Mouse (Mus musculus): Measurements from ENCODE around the gene Sod2.
A peak's percentile ranks its signal among the peaks of the same experiment; 100 is the strongest.
"Not testable (repeated sequence)": the region's sequence is repeated elsewhere in the genome, so short reads cannot be mapped to it uniquely, and the experiment has no call there.

Gene Sod2

GRCm38 (mm10) chr17:13006546-13006945, at the start of gene Sod2:
TSS of gene Sod2 (plus strand) at chr17:13006846.
- DNase-seq (ENCODE audit: extremely low read depth, low read depth, low spot score) = not testable (repeated sequence)

- DNase-seq (ENCODE audit: extremely low read depth, low read depth, low spot score) = not testable (repeated sequence)
These were observed 47.3 kb upstream of the Sod2 start for GRCm38 (mm10) chr17:12959377-12959776.

- DNase-seq (ENCODE audit: extremely low read depth, low read depth, low spot score) = no peak
These were observed 46.2 kb upstream of the Sod2 start, which contains the start of gene Acat2 for GRCm38 (mm10) chr17:12960331-12960873. TSS of gene Acat2 (minus strand) at chr17:12960747.

DNA sequence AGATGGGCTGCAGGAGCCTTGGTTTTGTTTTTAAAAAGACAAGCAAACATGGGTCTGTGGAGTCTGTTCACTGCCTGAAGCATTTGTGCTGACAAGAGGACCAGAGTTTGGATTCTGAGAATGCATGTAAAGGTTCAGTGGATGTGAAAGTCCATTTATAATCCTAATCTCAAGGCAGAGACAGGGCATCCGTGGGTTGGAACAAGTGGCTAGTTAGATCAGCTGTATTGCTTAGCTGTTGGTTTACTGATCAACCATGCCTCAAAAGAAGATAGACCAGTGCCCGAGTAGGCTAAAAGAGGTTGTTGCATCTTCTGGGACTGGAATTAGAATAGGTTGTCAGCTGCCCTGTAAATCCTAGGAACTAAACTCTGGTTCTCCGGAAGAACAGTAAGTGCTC, 43.2 kb upstream of the Sod2 start:
- DNase-seq (ENCODE audit: extremely low read depth, low read depth, low spot score) = no peak

DNA sequence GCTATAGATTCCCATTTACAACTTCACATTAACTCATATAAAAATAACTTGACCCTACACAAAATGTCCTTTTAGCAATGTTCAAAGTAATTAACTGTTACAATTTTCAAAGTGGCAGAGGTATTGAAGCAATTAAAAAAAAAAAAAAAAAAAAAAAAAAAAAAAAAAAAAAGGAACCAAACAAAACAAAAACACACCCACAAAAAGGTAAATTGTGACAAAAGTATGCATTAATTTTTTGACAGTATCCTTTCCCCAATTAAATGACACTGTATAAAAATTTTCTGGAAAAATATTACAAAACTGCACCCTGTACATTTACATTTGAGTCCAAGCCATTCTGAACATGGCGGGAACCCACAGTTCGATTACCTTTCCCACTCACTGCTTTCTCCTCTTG, 39.5 kb upstream of the Sod2 start:
- no peak for DNase-seq (ENCODE audit: extremely low read depth, low read depth, low spot score)

DNA sequence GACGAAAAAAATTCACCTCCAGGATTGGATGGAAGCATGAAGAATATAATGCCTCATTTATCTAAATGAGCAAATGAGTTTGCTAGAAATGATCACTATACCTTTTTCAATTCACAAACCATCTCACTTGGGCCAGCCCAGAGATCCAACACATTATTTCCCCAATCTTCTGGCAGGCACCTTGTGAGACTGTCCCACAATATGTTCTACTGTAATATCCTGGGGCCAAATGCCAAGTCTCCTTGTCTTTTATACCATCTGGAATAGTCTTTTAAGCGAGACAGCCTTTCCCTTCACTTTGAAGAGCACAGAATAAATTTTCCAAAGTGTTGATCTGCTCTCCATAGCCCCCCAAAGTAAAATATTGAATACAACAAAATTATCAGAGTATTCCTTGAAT, 32.8 kb upstream of the Sod2 start:
- DNase-seq (ENCODE audit: extremely low read depth, low read depth, low spot score) = no peak

DNA sequence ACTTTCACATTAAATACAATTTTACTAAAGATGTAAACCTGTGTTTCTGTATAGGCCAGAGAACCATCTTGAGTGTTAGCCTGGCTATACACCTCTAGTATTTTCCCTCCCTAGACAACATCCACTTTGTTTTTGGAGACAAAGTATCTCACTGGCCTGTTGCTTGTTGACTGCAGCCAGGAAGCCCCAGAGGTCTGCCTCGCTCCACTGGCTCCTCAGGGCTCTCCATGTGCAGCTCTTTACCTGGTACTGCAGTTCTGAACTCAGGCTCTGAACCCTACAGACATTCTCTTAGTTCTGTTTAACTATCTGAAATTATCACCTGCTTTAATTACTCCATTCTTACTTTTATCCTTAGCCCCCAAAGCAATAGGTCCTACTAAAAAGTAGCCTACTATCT, 28.1 kb upstream of the Sod2 start:
- no peak for DNase-seq (ENCODE audit: extremely low read depth, low read depth, low spot score)

GRCm38 (mm10) chr17:12983988-12984387, 22.7 kb upstream of the Sod2 start:
- DNase-seq (ENCODE audit: extremely low read depth, low read depth, low spot score) = no peak

DNA sequence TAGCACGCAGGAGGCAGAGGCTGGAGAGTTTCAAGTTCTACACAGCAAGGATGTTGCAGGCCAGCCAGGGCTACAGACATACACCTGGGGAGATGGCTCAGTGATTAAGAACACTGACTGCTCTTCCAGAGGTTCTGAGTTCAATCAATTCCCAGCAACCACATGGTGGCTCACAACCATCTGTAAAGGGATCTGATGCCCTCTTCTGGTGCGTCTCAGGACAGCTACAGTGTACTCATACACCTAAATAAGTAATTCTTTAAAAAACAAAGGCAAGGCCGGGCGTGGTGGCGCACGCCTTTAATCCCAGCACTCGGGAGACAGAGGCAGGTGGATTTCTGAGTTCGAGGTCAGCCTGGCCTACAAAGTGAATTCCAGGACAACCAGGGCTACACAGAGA, 18.6 kb upstream of the Sod2 start:
- DNase-seq (ENCODE audit: extremely low read depth, low read depth, low spot score) = not testable (repeated sequence)

DNA sequence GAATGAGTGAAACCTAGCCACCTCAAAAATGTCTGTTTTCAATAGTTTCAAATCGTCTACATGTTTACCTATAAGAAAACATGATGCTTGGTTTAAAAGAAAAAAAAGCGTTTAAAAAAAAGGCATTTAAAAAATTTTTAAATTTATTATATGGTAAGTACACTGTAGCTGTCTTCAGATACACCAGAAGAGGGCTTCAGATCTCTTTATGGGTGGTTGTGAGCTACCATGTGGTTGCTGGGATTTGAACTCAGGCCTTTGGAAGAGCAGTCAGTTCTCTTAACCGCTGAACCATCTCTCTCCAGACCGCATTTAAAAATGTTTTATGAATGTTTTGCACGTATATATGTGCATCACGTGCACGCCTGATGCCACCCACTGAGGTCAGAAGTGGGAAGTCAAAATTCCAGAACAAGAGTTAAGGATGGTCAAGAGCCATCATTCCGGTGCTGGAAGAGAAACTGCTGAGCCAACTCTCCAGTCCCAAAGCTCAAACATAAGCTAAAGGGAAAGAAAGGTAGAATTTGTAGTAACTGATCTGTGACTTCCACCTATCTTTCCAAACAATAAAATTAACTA, 16.0 kb upstream of the Sod2 start:
- DNase-seq (ENCODE audit: extremely low read depth, low read depth, low spot score) = no peak

DNA sequence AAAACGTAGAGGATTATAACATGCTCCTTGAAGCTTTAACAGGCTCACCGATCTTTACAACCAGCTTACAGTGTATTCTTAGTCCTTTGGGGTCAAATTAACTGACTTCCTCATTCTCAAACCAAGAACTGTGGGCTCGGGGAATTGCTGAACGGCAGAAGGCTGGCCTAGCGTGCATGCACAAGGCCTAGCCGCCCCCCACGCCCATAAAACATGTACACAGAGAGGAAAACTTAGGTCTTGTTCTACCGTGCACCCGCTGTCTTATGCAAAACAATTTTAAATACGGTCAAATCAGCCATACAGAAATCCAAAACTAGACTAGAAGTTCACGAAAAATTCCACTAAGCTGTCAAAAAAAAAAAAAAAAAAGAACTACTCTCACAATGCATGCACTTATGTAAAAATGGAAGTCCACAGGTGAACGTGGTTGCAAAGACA, 15.4 kb upstream of the Sod2 start:
- no peak for DNase-seq (ENCODE audit: extremely low read depth, low read depth, low spot score)

- DNase-seq (ENCODE audit: extremely low read depth, low read depth, low spot score) = no peak
These were observed 14.8 kb upstream of the Sod2 start for GRCm38 (mm10) chr17:12991635-12992358.

DNA sequence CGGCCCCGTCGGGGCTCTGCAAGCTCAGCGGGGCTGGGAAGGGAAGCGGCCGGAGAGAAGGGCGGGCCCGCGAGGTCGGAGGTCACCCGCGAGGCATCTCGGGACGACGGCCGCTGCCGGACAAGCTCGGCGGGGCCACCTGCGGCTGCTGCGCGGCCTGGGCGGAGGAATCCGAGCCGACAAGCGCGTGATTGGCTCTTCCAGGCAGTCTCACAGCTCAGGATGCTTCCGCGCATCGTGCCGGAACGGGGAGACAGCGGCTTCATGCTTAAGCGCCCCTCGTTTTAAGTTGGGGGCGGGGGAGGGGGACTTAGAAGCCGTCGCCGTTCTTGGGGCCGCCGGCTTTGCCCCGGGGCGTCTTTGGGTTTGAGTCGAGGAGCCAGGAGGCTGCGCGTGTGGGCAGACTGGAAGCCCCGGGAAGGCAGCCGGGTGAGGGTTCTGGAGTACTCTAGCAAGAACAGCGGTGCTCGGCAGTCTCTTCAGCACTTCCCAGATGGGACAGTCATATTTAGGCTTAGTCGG, 14.1 kb upstream of the Sod2 start:
- peak; percentile 45 for DNase-seq (ENCODE audit: extremely low read depth, low read depth, low spot score)

DNA sequence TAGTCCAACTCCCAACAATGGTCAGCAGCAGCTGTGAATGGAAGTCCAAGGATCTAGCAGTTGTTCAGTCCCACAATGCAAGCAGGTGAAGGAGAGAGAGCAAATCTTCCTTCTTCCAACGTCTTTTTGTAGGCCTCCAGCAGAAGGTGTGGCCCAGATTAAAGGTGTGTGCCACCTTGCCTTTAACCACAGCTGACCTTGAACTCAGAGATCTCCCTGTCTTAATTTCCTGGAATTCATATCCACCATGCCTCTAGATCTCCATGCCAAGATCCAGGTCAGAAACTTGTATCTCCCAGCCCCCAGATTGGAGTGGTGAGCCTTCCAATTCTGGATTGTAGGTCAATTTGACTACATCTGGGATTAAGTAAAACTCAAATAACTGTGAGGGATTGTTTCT, 12.6 kb upstream of the Sod2 start, which contains the start of gene Wtap:
Gene Wtap (minus strand): TSS at position 101 of the 400 bp plus-strand sequence.
- DNase-seq (ENCODE audit: extremely low read depth, low read depth, low spot score) = no peak

GRCm38 (mm10) chr17:12996345-12996744, 10.3 kb upstream of the Sod2 start:
- no peak for DNase-seq (ENCODE audit: extremely low read depth, low read depth, low spot score)

- no peak for DNase-seq (ENCODE audit: extremely low read depth, low read depth, low spot score)
These were observed 8.8 kb upstream of the Sod2 start for GRCm38 (mm10) chr17:12997890-12998289.

- DNase-seq (ENCODE audit: extremely low read depth, low read depth, low spot score) = no peak
These were observed 7.6 kb upstream of the Sod2 start for GRCm38 (mm10) chr17:12999069-12999468.

DNA sequence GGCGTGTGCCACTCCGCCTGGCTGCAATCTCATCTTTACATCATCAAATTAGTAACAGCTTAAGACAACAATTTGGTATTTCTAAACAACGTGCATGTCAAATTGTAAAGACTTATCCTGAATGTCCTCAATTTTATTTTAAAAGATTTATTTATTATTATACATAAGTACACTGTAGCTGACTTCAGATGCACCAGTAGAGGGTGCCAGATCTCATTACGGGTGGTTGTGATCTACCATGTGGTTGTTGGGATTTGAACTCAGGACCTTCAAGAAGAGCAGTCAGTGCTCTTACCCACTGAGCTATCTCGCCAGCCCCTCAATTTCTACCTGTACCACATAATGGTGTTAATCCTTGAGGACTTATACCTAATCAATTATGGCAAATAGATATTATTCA, 4.4 kb upstream of the Sod2 start:
- DNase-seq (ENCODE audit: extremely low read depth, low read depth, low spot score) = not testable (repeated sequence)

DNA sequence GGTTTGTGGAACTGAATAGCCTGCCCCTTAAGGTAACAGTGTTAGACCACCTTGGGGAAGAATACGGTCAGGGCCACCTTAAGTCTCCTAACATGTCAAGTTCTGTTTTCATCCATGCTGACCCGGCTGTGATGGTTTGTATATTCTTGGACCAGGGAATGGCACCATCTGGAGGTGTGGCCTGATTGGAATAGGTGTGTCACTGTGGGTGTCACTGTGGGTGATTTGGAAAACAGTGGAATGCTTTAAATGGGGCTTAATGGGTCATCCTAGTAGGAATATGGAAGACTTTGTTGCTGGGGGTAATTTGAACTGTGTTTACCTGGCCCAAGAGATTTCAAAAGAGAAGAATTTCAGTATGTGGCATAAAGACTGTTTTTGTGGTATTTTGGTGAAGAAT, 2.2 kb upstream of the Sod2 start:
- not testable (repeated sequence) for DNase-seq (ENCODE audit: extremely low read depth, low read depth, low spot score)

DNA sequence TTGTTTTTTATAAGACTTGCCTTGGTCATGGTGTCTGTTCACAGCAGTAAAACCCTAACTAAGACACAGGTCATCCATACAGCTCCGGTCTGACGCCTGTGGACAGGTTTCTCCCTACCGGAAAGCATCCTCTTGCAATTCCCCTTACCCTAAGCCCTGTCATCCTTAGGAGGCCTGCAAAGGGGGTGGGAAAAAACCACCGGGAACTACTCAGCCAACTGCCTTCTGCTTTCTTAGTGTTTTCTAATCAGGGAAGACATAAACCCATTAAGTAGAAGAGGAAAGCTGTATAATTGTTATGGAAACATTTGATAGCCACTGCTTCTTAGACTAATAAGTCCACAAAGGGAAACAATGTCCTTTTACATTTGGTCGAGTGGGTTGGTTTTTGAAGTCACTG, 338 bp downstream of the Sod2 start:
- DNase-seq (ENCODE audit: extremely low read depth, low read depth, low spot score) = no peak

DNA sequence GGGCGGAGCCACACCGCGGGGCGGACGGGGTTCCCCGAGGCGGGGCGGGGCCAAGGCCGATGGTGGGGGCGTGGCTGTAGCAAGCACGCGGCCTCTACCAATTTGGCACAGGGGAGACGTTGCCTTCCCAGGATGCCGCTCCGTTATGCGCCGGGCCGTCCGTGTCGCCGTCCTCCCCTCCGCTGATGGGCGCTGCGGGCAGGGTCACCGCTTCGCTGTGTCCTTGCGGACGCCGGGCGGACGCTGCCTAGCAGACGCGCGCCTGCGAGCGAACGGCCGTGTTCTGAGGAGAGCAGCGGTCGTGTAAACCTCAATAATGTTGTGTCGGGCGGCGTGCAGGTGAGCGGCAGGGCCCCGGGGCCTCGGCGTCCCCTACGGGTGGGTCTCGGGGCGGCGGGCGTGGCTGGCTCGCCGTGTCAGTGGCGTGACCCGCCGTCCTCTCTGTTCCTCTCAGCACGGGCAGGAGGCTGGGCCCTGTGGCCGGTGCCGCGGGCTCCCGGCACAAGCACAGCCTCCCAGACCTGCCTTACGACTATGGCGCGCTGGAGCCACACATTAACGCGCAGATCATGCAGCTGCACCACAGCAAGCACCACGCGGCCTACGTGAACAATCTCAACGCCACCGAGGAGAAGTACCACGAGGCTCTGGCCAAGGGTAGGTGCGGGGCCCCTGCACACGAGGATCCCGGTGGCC, 1.2 kb downstream of the Sod2 start:
- peak; percentile 46 for DNase-seq (ENCODE audit: extremely low read depth, low read depth, low spot score)

Measured in fat pad, adult 2 months (tissue).